Mouse (Mus musculus) right cerebral cortex, postnatal 10 days (tissue): ENCODE measurements at regions not wholly inside any gene's neighbourhood (a gene's known extent, or its start where the extent isn't known, plus 50 kb on each side); places are given as distances from the start of the nearest gene placed in this dataset.

ENCODE experiments used
- DNase-seq, 2 experiments: peaks; one replicate each; pipeline ENCODE4 v3.0.0; 2021; ENCODE audit warnings: low spot score in 2 of 2

GRCm38 (mm10) chr16:30775740-30776700 is 176.5 kb downstream of the Fam43a start:
- no peak for DNase-seq

DNA sequence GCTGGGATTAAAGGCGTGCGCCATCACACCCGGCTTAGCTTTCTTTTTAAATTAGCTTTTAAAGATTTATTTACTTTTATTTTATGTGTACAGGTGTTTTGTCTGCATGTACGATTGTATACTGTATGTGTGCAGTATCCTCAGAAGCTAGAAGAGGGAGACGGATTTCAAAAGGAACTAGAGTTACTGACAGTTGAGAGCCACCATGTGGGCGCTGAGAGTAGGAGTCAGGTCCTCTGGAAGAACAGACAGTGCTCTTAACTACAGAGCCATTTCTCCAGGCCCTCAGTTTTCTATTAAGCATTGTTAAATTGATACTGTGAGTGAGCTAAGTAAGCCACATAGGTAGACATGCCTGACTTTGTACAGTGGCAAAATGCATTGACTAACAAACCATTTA is 177.9 kb downstream of the Fam43a start:
- DNase-seq: no peak

DNA sequence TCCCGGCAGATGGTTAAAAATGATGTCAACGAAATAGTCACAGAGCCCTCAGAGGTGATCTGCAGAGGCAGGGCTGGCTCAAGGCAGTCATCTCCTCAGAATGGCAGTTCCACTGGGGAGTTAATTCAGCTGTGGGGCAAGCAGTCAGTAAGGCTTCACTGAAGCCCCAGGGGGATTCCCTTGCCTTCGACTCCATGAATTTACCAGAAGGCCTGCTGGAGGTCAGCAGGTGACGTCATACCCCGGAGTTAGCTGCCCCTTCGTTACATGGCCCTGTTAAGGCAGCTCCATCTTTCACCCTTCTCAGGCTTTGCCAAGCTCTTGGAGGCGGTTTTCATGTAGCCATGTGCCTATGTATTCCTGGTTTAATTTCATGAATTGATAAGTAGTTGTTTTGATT is 178.6 kb downstream of the Fam43a start:
- DNase-seq: no peak

DNA sequence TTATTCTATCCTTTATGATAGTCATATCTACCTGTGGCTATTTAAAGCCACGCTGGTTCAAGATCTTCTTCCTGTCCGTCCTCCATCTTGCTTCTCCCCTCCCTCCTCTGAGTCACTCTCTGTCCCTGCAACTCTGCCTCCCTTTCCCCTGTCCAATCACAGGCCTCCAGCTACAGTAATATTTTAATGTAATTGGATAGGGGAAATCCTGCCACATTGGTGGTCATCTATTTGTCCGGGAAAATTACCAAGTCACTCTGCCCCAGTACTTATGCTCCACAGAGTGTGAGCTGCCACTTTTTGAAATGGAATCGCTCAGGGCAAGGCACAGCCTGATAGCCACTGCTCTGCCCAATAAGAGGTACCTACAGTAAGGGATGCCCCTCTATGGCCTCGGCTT is 179.4 kb downstream of the Fam43a start:
- no peak for DNase-seq

DNA sequence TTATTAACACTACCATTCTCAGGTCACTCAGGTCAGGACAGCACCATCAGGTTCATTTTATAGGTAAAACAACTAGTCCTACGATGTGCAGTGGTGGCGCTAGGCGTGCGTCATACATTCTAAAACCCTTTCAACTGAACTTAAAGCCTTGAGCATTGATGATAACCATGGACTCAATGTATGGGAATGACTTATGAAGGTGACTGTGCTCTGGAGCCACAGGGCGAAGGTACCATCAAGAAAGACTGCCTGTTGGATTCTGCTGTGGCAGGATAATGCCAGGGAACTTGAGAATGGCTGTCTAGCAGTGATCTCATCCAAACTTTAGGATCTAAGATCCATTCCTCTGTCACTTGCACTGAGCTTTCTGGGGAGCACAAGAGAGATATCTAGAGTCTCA is 184.7 kb downstream of the Fam43a start:
- DNase-seq: no peak

DNA sequence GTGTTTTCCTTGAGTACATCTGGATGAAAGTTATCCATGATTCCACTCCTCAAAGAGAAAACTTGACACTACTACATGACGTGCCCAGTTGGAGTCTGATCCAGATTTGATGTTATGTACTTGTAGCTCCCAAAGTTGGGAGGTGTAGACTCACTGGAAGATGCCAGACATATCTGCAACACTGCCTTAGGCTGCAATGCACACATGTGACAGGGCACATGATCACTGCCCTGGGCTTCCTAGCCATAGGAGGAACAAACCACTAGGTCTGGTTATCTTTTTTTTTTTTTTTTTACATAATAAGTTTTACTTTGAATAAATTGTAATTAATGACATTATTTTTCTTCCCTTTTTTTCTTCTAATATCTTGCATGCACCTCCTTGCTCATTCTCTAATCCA is 185.4 kb downstream of the Fam43a start:
- no peak for DNase-seq

GRCm38 (mm10) chr16:30786060-30786459 is 186.5 kb downstream of the Fam43a start:
- DNase-seq: no peak

DNA sequence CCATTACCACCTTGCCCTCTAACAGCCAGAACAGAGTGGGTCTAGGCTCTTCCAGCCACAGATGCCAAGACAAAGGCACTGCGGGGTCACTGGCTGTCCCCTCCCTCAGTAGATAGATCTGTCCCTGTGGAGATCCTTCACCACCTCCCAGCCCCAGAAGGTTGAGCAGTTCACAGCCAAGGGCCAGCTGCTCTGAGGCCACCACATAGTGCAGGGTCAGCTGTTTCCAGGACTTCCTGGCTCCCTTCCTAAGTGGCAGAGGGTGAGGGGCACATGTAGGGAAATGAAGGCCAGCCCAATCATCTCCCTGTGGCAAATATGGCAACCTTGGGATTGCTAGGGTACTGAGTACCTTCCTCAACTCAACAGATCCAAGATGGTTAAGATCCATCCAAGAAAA is 187.8 kb downstream of the Fam43a start:
- peak in 1 of 2 experiments; percentile 26 for DNase-seq

- no peak for DNase-seq
These were observed 188.8 kb downstream of the Fam43a start for GRCm38 (mm10) chr16:30788321-30788781.

- no peak for DNase-seq
These were observed 189.6 kb downstream of the Fam43a start for GRCm38 (mm10) chr16:30788944-30789781.

DNA sequence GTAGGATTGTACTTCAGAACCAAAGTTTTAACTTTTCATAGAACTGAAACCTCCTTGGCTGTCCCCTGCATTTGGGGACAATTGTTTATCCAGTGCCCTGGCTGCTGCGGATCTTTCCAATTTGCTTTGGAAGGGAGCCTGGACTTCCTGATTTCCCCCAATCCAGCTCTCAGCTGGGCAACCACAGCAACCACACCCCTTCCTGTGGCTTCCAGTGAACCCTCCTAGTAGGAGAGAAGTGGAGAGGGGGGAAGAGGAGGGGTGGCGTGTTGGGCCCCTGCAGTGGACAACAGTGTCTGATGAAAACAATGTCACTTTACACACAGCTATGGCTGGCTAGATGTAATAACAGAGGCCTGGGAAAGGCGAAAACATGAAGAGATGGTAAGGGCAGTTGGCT is 190.5 kb downstream of the Fam43a start:
- peak; percentile 50 to 51 for DNase-seq

DNA sequence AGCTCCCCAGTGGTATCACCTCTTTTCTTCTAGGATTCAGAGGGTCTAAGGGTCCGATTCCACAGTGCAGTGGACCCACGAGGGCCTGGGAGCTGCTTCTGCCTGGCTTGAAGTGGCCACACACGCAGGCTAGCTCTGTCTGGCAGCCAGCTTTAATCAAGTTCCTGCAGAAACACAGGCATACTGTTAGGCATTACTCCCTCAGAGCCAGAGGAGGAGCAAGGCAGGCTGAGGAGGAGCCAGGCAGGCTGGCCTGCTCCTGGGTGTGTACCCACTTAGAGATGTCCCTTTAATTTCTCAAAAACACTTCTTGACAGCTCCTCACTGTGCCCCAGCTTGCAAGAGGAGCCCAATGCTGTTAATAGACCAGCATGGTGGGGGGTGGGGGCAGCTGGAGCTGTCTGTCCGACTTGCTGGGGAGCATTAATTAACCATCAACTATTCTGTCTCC is 191.1 kb downstream of the Fam43a start:
- DNase-seq: peak in 1 of 2 experiments; percentile 40

DNA sequence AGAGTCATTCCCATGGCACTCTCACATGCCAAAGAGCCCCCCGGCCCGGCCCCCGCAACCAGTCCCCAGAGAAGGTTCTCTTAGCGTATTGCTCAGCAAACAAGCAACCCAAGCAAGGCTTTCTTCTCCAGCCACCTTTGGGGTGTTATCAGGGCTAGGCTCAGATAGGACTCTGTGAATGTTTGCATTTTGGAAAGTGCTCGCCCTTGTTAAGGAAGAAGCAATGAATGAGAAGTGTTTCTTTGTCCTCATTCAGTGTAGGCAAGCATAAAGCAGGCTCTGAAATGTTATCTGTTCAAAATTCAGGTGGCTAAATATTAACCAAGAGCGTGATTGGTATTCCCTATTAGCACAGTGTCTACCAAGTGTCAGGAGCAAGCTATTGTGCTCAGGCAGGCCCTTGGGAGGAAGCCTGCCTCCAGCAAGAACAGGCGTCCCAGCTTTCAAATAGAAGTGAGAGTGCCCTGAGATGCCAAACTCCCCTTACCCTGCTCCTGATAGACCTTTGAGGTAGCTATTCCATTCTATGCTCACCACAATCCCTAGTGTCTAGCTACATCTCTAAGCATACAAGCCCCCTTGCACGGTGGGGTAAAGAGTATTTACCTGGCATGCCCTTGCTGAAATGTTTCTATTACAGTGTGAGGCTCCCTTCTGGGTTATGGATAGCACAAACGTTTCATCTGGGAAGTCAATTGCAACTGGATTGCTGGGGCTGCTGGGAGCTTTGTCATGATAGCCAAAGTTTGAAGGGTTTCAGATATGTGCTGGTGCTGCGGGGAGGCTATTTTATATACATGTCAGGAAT is 191.7 kb downstream of the Fam43a start:
- no peak for DNase-seq

DNA sequence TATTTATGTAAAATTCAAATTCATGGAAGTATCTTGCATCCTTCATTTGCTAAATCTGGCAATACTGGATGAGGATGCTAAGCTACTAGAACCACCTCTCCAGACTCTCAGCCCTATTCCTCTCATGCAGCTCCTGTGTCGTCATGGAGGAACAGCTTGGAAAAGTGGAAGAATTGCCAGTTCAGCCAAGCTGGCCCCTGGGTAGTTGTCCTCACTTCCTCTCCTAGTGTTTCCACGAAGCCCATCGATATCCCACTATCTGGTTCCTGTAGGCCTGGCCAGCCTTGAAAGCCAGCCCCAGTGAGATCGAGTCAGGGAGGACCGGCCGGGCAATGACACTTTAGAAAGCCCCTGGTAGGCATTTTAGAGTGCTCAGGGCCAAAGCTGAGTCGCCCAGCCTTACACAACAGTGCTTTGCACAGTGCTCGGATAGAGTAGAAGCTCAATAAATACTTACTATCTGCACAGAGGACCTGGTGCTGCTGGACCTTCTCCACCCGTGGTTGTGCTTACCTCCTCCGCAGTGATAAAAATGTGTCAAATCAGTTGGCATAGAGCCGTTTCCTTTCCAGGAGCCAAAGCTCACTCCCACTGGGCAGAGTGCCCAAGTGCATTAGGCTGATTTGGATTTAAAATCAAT is 193.3 kb downstream of the Fam43a start:
- peak; percentile 55 to 57 for DNase-seq

DNA sequence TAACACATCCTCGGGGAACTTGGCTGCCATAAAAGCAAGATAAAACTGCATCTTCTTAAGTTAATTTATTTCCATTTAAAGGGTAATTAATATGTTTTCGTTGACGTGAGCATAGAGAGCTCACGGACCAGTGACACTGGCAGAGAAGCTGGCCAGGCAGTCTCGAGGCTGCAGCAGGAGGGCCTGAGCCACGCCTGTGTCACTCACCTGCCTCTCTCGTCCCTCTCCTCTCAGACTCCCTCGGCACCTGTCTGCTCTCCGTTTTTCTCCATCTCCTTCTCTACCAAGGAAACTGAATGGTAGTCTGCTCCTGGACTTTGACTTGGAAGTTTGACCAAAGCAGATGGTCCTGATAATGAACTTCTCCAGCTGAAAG is 193.8 kb downstream of the Fam43a start:
- no peak for DNase-seq

GRCm38 (mm10) chr16:30793856-30794255 is 194.3 kb downstream of the Fam43a start:
- DNase-seq: no peak

GRCm38 (mm10) chr16:30795501-30795904 is 196.0 kb downstream of the Fam43a start:
- DNase-seq: no peak

DNA sequence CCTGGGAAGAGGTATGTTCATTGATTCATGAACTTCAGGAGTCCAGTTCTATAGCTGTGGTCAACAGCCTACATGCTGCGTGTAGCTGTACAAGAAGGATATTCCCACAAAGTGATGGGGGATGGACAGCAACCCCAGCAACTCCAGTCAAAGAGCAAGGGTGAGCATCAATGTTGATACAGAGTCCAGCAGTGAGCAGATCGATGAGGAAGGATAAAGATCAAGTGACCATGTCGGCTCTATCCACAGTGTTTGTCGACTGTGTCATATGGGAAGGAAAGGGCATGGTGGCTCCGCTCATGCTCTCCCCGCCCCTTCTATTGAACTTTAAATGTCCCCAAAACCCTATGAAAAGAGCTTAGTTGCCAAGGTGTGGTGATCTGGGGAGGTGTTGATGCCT is 196.6 kb downstream of the Fam43a start:
- DNase-seq: no peak

GRCm38 (mm10) chr16:30797006-30797405 is 197.5 kb downstream of the Fam43a start:
- no peak for DNase-seq

DNA sequence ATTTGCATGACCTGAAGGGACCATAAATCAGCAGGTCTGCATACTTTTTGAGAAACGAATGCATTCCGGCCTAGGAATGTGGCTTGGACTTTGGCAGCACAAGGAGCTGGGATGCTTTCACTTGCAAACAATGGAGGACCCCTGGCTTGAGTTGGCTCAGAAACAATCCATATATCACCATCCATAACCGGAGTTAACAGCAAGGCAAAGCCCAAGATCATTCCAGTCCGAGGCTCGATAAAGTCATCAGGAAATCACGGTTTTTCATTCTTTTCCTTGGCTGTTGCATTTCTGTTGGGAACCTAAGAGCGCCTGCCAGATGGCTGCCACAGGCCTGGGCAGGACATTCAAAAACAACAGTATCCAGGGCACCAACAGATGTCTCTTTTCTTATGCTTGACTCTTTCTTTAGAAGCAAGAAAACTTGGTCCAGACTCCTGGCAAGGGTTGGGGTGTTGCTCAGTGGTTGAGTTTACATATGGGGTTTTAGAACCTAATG is 198.5 kb downstream of the Fam43a start:
- DNase-seq: peak; percentile 36 to 58

- no peak for DNase-seq
These were observed 199.0 kb downstream of the Fam43a start for GRCm38 (mm10) chr16:30798536-30798935.
